Mouse (Mus musculus) C2C12 (cell line): ENCODE data around the gene Hc. TPM values are rescaled to one million over a fixed set of nuclear protein-coding genes. Genes with fewer than 3 reads are reported as not detected.

ENCODE experiments used
- H3K27me3 ChIP-seq: one replicate; pipeline ENCODE4 v1.6.1; 2011; ENCODE audit not compliant: control insufficient read depth, insufficient read depth, insufficient read length
- H3K36me3 ChIP-seq: one replicate; pipeline ENCODE4 v1.6.1; 2011; ENCODE audit not compliant: control insufficient read depth, insufficient read depth
- H3K4me3 ChIP-seq: one replicate; pipeline ENCODE4 v1.5.1; 2011; ENCODE audit warnings: mild to moderate bottlenecking, control low read depth; ENCODE audit not compliant: poor library complexity, insufficient read depth, severe bottlenecking
- H3K79me2 ChIP-seq: one replicate; pipeline ENCODE4 v1.6.1; 2011; ENCODE audit not compliant: control insufficient read depth, insufficient read depth
- H3K79me3 ChIP-seq: one replicate; pipeline ENCODE4 v1.6.1; 2011; ENCODE audit warnings: low read depth, control low read depth
- H3ac ChIP-seq: one replicate; pipeline ENCODE3; 2011; ENCODE audit warnings: low read depth; ENCODE audit not compliant: control insufficient read depth, insufficient read length
- CEBPB ChIP-seq: IDR thresholded peaks from one replicate; pipeline ENCODE4 v1.6.1; 2011; ENCODE audit warnings: low read depth, mild to moderate bottlenecking, control low read depth, moderate library complexity
- CTCF ChIP-seq: IDR thresholded peaks from one replicate; pipeline ENCODE4 v1.5.1; 2011; ENCODE audit not compliant: control insufficient read depth, insufficient read depth, insufficient read length
- FOSL1 ChIP-seq: IDR thresholded peaks from one replicate; pipeline ENCODE4 v1.8.0; 2011; ENCODE audit warnings: mild to moderate bottlenecking, low read length; ENCODE audit not compliant: poor library complexity, insufficient read depth, severe bottlenecking
- MAX ChIP-seq: IDR thresholded peaks from one replicate; pipeline ENCODE4 v1.6.1; 2011; ENCODE audit warnings: mild to moderate bottlenecking, control low read depth
- MYOD1 ChIP-seq: IDR thresholded peaks from one replicate; pipeline ENCODE4 v1.6.1; 2011; ENCODE audit warnings: low read depth; ENCODE audit not compliant: control insufficient read depth, insufficient read length
- MYOG ChIP-seq: IDR thresholded peaks from one replicate; pipeline ENCODE4 v1.6.1; 2011; ENCODE audit not compliant: control insufficient read depth, insufficient read length; ENCODE audit errors: extremely low read depth
- USF1 ChIP-seq: IDR thresholded peaks from one replicate; pipeline ENCODE4 v1.6.1; 2011; ENCODE audit warnings: low read depth, mild to moderate bottlenecking, control low read depth, moderate library complexity
- polyA plus RNA-seq: library from polyadenylated mRNA; unstranded; fragments of >200 nt; fragmentation: generic; extraction: Trizol; gene quantifications from one replicate; pipeline ENCODE4 v1.2.1, GENCODE M21; 2012; ENCODE audit warnings: missing spikeins

The Hc gene
- polyA plus RNA-seq, 1 experiment, result under 0.01 TPM

DNA sequence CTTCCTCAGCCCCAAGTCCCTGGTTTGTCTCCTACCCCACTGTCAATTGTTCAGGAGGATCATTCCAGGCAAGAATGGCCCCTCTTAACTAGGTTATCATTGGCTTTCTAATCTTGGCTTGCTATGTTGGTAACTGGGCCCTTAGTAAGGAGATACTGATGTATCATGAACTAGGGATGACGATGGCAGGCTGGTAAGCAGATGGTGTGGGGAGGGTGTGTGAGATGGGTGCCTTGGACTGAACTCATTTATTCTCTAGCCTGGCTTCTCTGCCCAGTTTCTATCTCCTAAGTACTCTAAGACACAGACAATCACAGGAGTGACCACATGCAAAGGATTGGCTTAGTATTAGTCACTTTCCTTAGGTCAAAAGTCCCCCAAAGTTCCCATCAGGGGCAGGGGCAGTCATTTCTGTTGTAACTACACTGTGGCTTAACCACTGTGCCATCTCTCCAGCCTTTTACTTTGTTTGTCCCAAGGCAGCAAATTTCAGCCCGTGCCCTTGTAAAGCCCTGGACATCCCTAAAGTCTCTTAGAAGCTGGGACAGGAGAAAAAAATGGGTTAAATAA lies 107.6 kb downstream of the Hc start:
- TF ChIP-seq MYOG, result no peak
- TF ChIP-seq MYOD1, result no peak
- Histone ChIP-seq H3K36me3 (no peaks in the 10 kb centered on the region), H3K27me3 (no peaks in the 10 kb centered on the region), H3K4me3 (no peak overlapping the region), H3ac (no peak overlapping the region), H3K79me2 (no peaks in the 10 kb centered on the region), H3K79me3 (no peaks in the 10 kb centered on the region)

GRCm38 (mm10) chr2:34953018-34953417 lies 108.2 kb downstream of the Hc start:
- Histone ChIP-seq H3K4me3 (no peak overlapping the region), H3ac (no peak overlapping the region), H3K36me3 (no peaks in the 10 kb centered on the region), H3K79me3 (no peaks in the 10 kb centered on the region), H3K27me3 (no peaks in the 10 kb centered on the region), H3K79me2 (no peaks in the 10 kb centered on the region)
- no peak for TF ChIP-seq CEBPB
- no peak for TF ChIP-seq MAX
- TF ChIP-seq USF1, result no peak
- TF ChIP-seq CTCF, result no peak
- no peak for TF ChIP-seq FOSL1
- no peak for TF ChIP-seq MYOG
- no peak for TF ChIP-seq MYOD1

DNA sequence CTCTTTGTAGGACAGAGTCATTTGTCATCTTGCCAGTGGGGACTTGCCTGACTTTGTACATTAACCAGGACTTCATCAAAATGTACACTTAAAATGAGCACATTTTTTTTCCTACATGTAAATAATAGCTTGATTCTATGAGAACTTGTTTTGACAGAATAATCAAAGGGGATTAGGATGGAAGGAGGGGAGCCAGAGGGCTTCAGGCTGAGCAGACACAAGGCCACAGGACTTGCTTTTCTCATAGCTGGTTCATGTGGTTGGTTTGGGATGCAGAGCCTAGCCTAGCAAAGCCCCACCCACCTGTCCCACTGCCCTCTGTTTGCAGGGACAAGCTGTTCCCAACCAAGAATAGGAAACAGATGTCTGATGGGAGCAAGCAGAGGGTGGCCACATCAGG lies 109.8 kb downstream of the Hc start:
- H3K27me3 ChIP-seq, result no peaks in the 10 kb centered on the region
- no peaks in the 10 kb centered on the region for H3K36me3 ChIP-seq
- no peaks in the 10 kb centered on the region for H3K79me3 ChIP-seq
- no peaks in the 10 kb centered on the region for H3K79me2 ChIP-seq
- H3K4me3 ChIP-seq, result no peak overlapping the region
- no peak overlapping the region for H3ac ChIP-seq
- no peak for TF ChIP-seq MYOD1
- TF ChIP-seq CTCF, result no peak
- TF ChIP-seq MAX, result no peak
- TF ChIP-seq USF1, result no peak
- TF ChIP-seq MYOG, result no peak
- TF ChIP-seq FOSL1, result no peak
- no peak for TF ChIP-seq CEBPB

DNA sequence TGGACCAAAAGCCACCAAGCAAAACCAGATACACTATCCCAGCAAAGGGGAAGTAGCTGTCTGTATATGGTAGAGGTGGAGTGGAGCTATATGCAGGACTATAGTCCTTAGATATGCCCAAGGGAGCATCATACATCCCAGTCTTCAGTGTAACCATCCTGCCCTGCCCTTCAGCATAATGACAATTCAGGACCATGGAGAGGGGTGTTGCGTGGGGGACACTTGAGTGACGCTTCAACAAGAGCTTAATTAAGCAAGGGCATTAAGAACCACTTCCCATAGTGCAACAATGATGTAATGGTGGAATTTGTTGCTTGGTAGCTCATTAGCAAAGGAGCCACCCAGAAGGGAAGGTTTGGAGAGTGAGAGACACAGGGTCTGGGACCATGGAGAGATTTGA lies 112.6 kb downstream of the Hc start:
- Histone ChIP-seq H3K4me3 (no peak overlapping the region), H3K36me3 (no peaks in the 10 kb centered on the region), H3ac (no peak overlapping the region), H3K27me3 (no peaks in the 10 kb centered on the region), H3K79me2 (no peaks in the 10 kb centered on the region), H3K79me3 (no peaks in the 10 kb centered on the region)
- TF ChIP-seq USF1 (no peak), MYOG (no peak), CEBPB (no peak), MAX (no peak), FOSL1 (no peak), MYOD1 (no peak)

GRCm38 (mm10) chr2:34946046-34946445 lies 115.2 kb downstream of the Hc start:
- TF ChIP-seq MAX, result no peak
- TF ChIP-seq MYOD1, result no peak
- no peak for TF ChIP-seq FOSL1
- TF ChIP-seq CTCF, result no peak
- TF ChIP-seq CEBPB, result no peak
- TF ChIP-seq USF1, result no peak
- TF ChIP-seq MYOG, result no peak
- no peaks in the 10 kb centered on the region for H3K79me3 ChIP-seq
- no peak overlapping the region for H3K4me3 ChIP-seq

DNA sequence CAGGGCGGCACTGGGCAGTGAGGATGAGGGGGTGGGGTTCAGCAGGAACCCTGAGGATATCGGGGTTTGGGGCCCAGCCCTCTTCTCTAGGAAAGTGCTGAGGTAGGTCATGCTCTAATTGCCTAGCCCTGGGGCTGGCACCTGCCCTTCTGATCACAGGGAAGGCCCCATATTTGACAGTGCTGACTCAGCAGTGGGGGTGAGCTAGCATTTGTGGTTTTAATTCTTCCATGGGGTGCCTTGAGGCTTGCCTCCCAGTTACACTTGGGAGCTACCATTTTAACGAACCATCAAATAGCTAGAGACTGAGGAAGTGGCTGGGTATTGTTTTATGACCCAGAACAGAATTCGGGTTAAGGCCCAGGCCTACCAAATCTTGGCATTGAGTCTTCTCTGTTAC lies 115.7 kb downstream of the Hc start:
- peaks cover 18% of the 10 kb centered on the region for H3K27me3 ChIP-seq
- no peak overlapping the region for H3K4me3 ChIP-seq
- no peaks in the 10 kb centered on the region for H3K36me3 ChIP-seq
- H3K79me3 ChIP-seq, result no peaks in the 10 kb centered on the region
- TF ChIP-seq MYOG, result no peak
- no peak for TF ChIP-seq MYOD1
- no peaks in the 10 kb centered on the region for H3K79me2 ChIP-seq
- no peak overlapping the region for H3ac ChIP-seq

More at GRCm38 (mm10) chr2:34946046-34946445, 115.2 kb downstream of the Hc start:
- Histone ChIP-seq H3K36me3 (no peaks in the 10 kb centered on the region), H3ac (no peak overlapping the region), H3K79me2 (no peaks in the 10 kb centered on the region), H3K27me3 (peaks cover 17% of the 10 kb centered on the region)
